Mouse (Mus musculus): Measurements from ENCODE around the gene Yes1.

DNA sequence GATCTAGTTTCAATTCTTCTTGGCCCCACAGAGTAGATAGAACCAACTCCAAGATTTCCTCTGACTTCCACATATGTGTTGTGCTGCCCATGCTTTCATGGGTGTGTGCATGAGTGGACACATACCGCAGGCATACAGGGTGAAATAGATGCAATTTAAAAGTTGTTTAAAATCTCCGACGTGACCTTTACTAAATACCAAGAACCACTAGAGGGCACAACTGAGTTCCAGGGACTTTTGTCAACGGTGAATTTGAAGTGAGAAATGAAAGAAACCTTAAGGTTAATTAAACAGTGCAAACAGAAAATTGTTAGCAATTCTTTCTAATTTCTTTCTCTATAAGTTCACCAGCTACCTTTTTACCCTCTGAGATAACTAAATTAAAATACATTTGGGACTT, 17.2 kb upstream of the Yes1 start:
- TF ChIP-seq POLR2A (IDR thresholded peaks at IDR 0.05; ENCODE audit: extremely low read depth, insufficient read depth, low read length) (no peak), CTCF (IDR thresholded peaks at IDR 0.05; ENCODE audit: extremely low read depth, insufficient read depth, low read length) (no peak)
